Mouse (Mus musculus) heart, embryonic 16.5 days (tissue): ENCODE measurements around the gene Pcnx3. TPM values are rescaled to one million over a fixed set of nuclear protein-coding genes. Genes with fewer than 3 reads are reported as not detected.

ENCODE experiments used
- ATAC-seq: fragments of 200-750 bp; cut with Nextera tagmentation; replicated peaks from 2 replicates; pipeline ENCODE4 v1.8.0; 2017; ENCODE audit warnings: moderate number of reproducible peaks; ENCODE audit not compliant: insufficient read depth, low FRiP score; ENCODE audit errors: extremely low read depth
- H3K27ac ChIP-seq: fragments of 300-500 bp; sonication (generic); 2 replicates; pipeline ENCODE4 v1.5.1; 2014; ENCODE audit warnings: mild to moderate bottlenecking, low read length, control low read depth, moderate library complexity
- H3K27me3 ChIP-seq: fragments of 300-500 bp; sonication (generic); 2 replicates; pipeline ENCODE4 v1.6.1; 2014; ENCODE audit warnings: low read length, mixed read lengths; ENCODE audit not compliant: control insufficient read depth, insufficient read depth
- H3K36me3 ChIP-seq: fragments of 300-500 bp; sonication (generic); 2 replicates; pipeline ENCODE4 v1.6.1; 2014; ENCODE audit not compliant: control insufficient read depth, insufficient read depth
- H3K4me1 ChIP-seq: fragments of 300-500 bp; sonication (generic); 2 replicates; pipeline ENCODE4 v1.6.1; 2014; ENCODE audit warnings: low read length, mixed read lengths; ENCODE audit not compliant: control insufficient read depth, insufficient read depth
- H3K4me2 ChIP-seq: fragments of 300-500 bp; sonication (generic); 2 replicates; pipeline ENCODE4 v1.6.1; 2014; ENCODE audit warnings: low read depth, mild to moderate bottlenecking, control low read depth, low read length
- H3K4me3 ChIP-seq: fragments of 300-500 bp; sonication (generic); 2 replicates; pipeline ENCODE4 v1.5.1; 2014; ENCODE audit warnings: mild to moderate bottlenecking, control low read depth, low read length
- H3K9ac ChIP-seq: fragments of 300-500 bp; sonication (generic); 2 replicates; pipeline ENCODE4 v1.6.1; 2014; ENCODE audit warnings: low read length, control low read depth
- H3K9me3 ChIP-seq: fragments of 300-500 bp; sonication (generic); replicated peaks from 2 replicates; pipeline ENCODE4 v1.6.1; 2016; ENCODE audit warnings: low read length; ENCODE audit not compliant: control insufficient read depth
- WGBS: fragments of 180-500 bp; shearing (Covaris S2); extraction: QIAGEN DNeasy Blood & Tissue Kit; methylation state at CpG from one replicate; pipeline ENCODE4 v1.1.7; 2014; 5-methylcytosine and 5-hydroxymethylcytosine counted together
- microRNA-seq: library from miRNA; unstranded; fragments of <30 nt; microRNA quantifications from one replicate; pipeline ENCODE4, GENCODE M21; 2017
- polyA plus RNA-seq: library from polyadenylated mRNA; unstranded; fragments of >200 nt; fragmentation: Nextera tagmentation; extraction: Ambion mirVana; gene quantifications from 2 replicates; pipeline ENCODE4 v1.2.1, GENCODE M21; 2015

Pcnx3 gene
- polyA plus RNA-seq, 1 experiment from 2014 or later: 11.5 TPM

DNA sequence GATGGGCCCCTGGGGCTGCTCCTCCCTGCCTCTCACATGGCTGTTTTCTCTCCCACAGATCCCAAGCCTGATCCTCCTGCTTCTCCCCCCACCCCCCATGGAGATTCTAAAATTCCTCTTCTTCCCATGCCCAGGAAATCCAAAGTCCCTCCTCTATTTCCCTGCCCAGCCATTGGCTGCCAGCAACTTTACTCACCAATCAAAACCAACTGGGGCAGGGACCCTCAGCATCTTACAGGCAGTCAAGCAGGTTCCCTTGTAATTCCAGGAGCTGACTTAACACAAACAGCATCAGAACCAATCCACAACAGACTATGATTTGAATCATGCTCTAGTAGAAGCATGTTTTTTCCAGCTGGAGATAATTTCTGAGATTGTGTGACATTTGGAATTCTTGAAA is 58.8 kb downstream of the Pcnx3 start:
- no peaks in the 10 kb centered on the region for H3K36me3 ChIP-seq
- no peak overlapping the region for H3K9ac ChIP-seq
- no peaks in the 10 kb centered on the region for H3K27me3 ChIP-seq
- H3K27ac ChIP-seq: no peak overlapping the region
- H3K4me3 ChIP-seq: no peak overlapping the region
- H3K4me2 ChIP-seq: no peak overlapping the region
- H3K9me3 ChIP-seq: no peaks in the 10 kb centered on the region
- ATAC-seq: no peak
- no peaks in the 10 kb centered on the region for H3K4me1 ChIP-seq

DNA sequence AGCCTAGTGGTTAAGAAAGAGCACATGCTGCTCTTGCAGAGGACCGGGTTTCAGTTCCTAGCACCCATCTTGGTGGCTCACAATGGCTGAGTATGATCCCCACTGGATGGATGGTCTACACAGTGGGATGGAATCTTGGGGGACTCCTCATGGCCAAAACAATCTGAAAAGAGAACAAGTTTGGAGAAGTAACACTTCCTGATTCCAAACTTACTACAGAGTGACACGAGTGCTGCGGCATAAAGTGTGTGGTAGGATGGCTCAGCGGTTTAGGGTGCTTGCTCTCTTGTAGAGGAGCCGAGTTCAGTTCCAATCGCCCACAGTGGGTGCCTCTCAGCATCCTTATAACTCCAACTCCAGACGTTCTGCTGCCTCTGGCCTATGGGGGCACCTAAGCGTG is 63.4 kb downstream of the Pcnx3 start:
- H3K9me3 ChIP-seq: no peaks in the 10 kb centered on the region
- no peaks in the 10 kb centered on the region for H3K27me3 ChIP-seq
- no peak overlapping the region for H3K9ac ChIP-seq
- H3K27ac ChIP-seq: no peak overlapping the region
- H3K4me1 ChIP-seq: no peaks in the 10 kb centered on the region
- no peaks in the 10 kb centered on the region for H3K36me3 ChIP-seq
- no peak overlapping the region for H3K4me2 ChIP-seq
- no peak for ATAC-seq
- WGBS: 77% methylated on average over 8 of the region's 8 CpGs
- no peak overlapping the region for H3K4me3 ChIP-seq

DNA sequence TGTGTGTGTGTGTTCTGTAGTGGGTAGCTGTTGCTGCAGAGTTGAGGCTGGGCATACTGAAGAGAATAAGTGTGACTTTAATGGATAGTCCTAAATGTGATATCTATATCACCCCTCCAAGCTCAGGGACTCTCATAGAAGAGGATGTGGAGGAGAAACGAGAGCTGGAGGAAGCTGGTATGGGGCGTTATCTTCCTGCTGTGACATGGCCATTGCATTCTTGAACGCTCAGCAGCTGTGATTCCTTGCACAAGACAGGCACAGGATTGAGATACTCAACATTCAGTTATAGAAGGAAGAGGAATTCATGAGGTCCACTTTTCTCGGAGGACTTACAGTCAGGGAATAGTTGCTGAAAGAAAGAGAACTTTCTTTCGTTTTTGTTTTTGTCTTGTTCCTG is 66.8 kb downstream of the Pcnx3 start:
- Histone ChIP-seq H3K27ac (no peak overlapping the region), H3K4me1 (no peaks in the 10 kb centered on the region), H3K36me3 (no peaks in the 10 kb centered on the region), H3K9me3 (no peaks in the 10 kb centered on the region), H3K9ac (no peak overlapping the region), H3K4me2 (no peak overlapping the region), H3K27me3 (no peaks in the 10 kb centered on the region), H3K4me3 (no peak overlapping the region)
- no peak for ATAC-seq
- WGBS: 56% methylated on average over 5 of the region's 5 CpGs

DNA sequence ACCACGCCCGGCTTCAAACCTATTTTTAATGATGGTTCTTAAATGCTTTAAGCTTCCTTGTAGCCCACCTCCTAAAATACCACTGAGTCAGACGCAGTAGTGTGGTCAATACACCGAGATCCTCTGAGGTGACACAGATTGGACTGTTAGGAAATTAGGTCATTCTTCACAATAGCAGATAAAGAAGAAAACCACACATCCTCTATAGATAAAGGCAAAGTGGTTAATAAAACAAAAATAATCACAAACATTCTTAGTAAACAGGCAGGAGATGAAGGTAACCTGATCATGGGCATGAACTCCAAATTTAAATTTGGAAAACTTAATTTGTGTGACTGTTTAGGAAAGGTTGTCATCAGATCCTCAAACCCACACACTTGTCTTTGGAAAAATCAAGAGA is 68.7 kb downstream of the Pcnx3 start:
- Histone ChIP-seq H3K9ac (no peak overlapping the region), H3K36me3 (no peaks in the 10 kb centered on the region), H3K4me2 (no peak overlapping the region), H3K27ac (no peak overlapping the region), H3K27me3 (no peaks in the 10 kb centered on the region), H3K4me3 (no peak overlapping the region), H3K9me3 (no peaks in the 10 kb centered on the region), H3K4me1 (0 out of 2 replicates have a peak, but pooled peaks cover under 1% of the 10 kb centered on the region)
- no peak for ATAC-seq
- 54% methylated on average over 4 of the region's 4 CpGs for WGBS

DNA sequence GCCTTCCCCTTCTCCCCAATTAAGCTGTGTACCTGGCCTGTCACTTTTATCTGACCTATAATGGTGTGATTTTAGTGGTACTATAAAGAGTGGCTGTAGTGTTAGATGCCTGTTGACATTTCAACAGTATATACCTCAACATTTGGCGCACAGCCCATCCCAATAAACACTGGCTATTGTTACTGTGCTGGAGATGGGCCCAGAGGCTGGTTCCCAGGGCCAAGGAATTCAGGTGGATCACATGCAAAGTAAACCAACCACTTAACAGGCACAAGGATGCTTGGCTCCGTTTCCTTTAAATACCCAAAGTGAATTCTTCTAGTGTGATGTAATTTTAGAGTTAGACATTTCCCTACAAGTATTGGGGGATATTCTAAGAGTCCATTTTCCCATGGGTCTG is 73.8 kb downstream of the Pcnx3 start:
- Histone ChIP-seq H3K4me3 (no peak overlapping the region), H3K27ac (no peak overlapping the region), H3K4me2 (no peak overlapping the region), H3K4me1 (peaks cover 9% of the 10 kb centered on the region; the same call in 1 of the 2 replicates), H3K27me3 (no peaks in the 10 kb centered on the region), H3K36me3 (no peaks in the 10 kb centered on the region), H3K9ac (no peak overlapping the region), H3K9me3 (no peaks in the 10 kb centered on the region)
- ATAC-seq: no peak
- WGBS: 49% methylated on average over 2 of the region's 2 CpGs

Small RNAs within 50 kb of the gene (microRNA-seq; reads per million reads assigned to microRNA genes)
- not detected for gene Mir6987

Other genes with a start within 250 kb of the Pcnx3 start
- gene Fosl1, start 241.4 kb downstream of the Pcnx3 start, polyA plus RNA-seq: 0.16 TPM in 1 of 2 replicates, not detected in the other
- gene Ccdc85b, start 231.0 kb downstream of the Pcnx3 start, polyA plus RNA-seq: 7.6 and 8.0 TPM in 2 replicates
- 108 TPM in 2 replicates for gene Fibp, start 228.3 kb downstream of the Pcnx3 start, polyA plus RNA-seq
- 3.1 and 7.4 TPM in 2 replicates for gene Ctsw, start 220.4 kb downstream of the Pcnx3 start, polyA plus RNA-seq
- 62.7 and 76.1 TPM in 2 replicates for gene Efemp2, start 215.0 kb downstream of the Pcnx3 start, polyA plus RNA-seq
- gene Mus81, start 200.5 kb downstream of the Pcnx3 start, polyA plus RNA-seq: 50.1 and 52.9 TPM in 2 replicates
- gene Cfl1, start 198.5 kb downstream of the Pcnx3 start, polyA plus RNA-seq: 1,696 and 1,829 TPM in 2 replicates
- not detected in 2 replicates for gene 1700020D05Rik, start 185.1 kb downstream of the Pcnx3 start, polyA plus RNA-seq
- gene Snx32, start 178.4 kb downstream of the Pcnx3 start, polyA plus RNA-seq: 17.2 and 18.3 TPM in 2 replicates
- 0.54 and 0.61 TPM in 2 replicates for gene Ovol1, start 128.3 kb downstream of the Pcnx3 start, polyA plus RNA-seq
- gene Ap5b1, start 120.9 kb downstream of the Pcnx3 start, polyA plus RNA-seq: 3.8 and 4.0 TPM in 2 replicates
- 76.7 and 80.0 TPM in 2 replicates for gene Rnaseh2c, start 87.0 kb downstream of the Pcnx3 start, polyA plus RNA-seq
- 30.3 and 31.8 TPM in 2 replicates for gene Kat5, start 78.7 kb downstream of the Pcnx3 start, polyA plus RNA-seq
- gene Rela, start 51.4 kb downstream of the Pcnx3 start, polyA plus RNA-seq: 37.7 and 38.2 TPM in 2 replicates
- gene Sipa1, start 25.2 kb downstream of the Pcnx3 start, polyA plus RNA-seq: 23.5 and 24.9 TPM in 2 replicates
- 24.4 and 26.8 TPM in 2 replicates for gene Map3k11, start 166 bp downstream of the Pcnx3 start, polyA plus RNA-seq
- gene Kcnk7, start 15.5 kb upstream of the Pcnx3 start, polyA plus RNA-seq: 0.18 and 0.24 TPM in 2 replicates
- 92.3 and 97.5 TPM in 2 replicates for gene Ehbp1l1, start 37.4 kb upstream of the Pcnx3 start, polyA plus RNA-seq
- 68.6 and 72.3 TPM in 2 replicates for gene Fam89b, start 40.7 kb upstream of the Pcnx3 start, polyA plus RNA-seq
- gene Ltbp3, start 52.0 kb upstream of the Pcnx3 start, polyA plus RNA-seq: 27.3 and 31.5 TPM in 2 replicates
- 62.1 and 66.6 TPM in 2 replicates for gene Scyl1, start 82.5 kb upstream of the Pcnx3 start, polyA plus RNA-seq
- 33.6 and 34.8 TPM in 2 replicates for gene Frmd8, start 186.4 kb upstream of the Pcnx3 start, polyA plus RNA-seq
- gene Slc25a45, start 188.9 kb upstream of the Pcnx3 start, polyA plus RNA-seq: 4.6 and 5.0 TPM in 2 replicates
- gene Tigd3, start 205.2 kb upstream of the Pcnx3 start, polyA plus RNA-seq: 1.5 and 1.6 TPM in 2 replicates
- 97.5 and 103 TPM in 2 replicates for gene Dpf2, start 224.1 kb upstream of the Pcnx3 start, polyA plus RNA-seq
- 12.4 and 12.6 TPM in 2 replicates for gene Cdc42ep2, start 235.9 kb upstream of the Pcnx3 start, polyA plus RNA-seq